Mouse (Mus musculus) left cerebral cortex, postnatal 36 days (tissue): ENCODE measurements around the gene Lats1. TPM values are rescaled to one million over a fixed set of nuclear protein-coding genes. Genes with fewer than 3 reads are reported as not detected.
"Not testable (repeated sequence)": the region's sequence is repeated elsewhere in the genome, so short reads cannot be mapped to it uniquely, and the experiment has no call there.

Experiments
- DNase-seq, 2 experiments: peaks; one replicate each; pipeline ENCODE4 v3.0.0; 2021 to 2022; ENCODE audit warnings: low spot score in 2 of 2, mixed read lengths in 1 of 2
- intact Hi-C: fragments of 180-260 bp; cut with DNase I; formaldehyde crosslinking; loops from one replicate; pipeline ENCODE4 v1.15.1; 2025
- total RNA-seq, 2 experiments: library from RNA; stranded (reverse); gene quantifications; 2 replicates each; pipeline ENCODE4 v1.2.3; 2021

Lats1 gene
- total RNA-seq, 2 experiments from 2014 or later = 30.3 to 34.3 TPM

DNA sequence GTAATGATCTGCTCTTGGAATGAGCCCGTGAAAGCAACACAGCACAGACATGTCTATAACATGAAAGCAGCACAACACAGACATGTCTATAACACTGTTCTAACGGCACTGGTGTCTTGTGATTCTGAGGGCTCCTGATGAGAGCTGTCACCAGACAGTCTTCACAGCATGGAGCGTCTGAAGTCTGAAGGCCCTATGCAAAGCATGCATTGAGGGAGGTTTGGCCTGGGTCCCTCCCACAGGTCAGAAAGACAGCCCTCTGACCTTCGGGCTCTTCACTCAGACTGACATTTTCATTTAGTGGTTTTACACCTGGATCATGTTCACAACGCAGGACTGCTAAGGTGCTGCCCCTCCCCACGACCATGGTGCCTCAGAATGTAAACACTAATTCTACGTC, 34.0 kb downstream of the Lats1 start:
- intact Hi-C loops = no loop called here
- DNase-seq = no peak

DNA sequence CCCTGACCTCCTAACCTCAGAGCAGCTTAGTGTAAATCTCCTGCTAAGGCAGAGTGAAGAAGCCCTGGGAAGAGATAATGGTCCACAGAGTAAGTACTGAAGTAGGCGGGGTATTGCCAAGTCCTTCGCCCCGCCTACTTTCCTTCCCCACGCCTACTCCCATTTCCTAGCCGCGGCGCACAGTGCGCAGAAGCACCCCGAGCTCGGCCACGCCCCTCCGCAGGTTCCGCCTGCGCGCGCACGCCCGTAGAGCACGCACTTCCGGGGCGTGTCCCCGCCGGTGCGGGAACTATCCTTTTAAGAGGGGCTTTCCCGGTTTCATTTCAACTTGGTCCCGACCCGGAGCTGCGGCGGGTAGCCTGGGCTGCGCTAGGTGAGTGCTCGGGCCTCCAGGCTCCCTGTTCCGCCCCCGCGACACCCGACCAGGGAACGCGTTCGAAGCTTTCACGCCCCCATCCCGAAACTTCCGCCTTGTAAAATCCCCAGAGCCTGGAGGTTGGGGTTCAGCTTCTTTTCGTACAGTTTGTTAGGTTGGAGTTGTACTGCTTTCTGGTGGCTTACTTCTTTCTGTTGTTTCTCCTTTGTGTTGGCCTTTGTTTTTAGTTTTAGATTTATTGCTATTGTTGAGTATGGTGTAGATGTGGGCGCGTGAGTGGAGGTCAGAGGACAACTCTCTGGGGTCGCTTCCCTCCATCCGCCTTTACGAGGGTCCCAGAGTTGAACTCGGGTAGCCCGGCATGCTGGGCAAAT, 44.9 kb downstream of the Lats1 start, which contains the start of gene Katna1:
Katna1 (plus strand) TSS at position 250 of the 750 bp plus-strand sequence.
- intact Hi-C loops = loop anchor here (5.0 kb wide), 1 partner anchor 56 kb away; no protein-coding TSS in a partner anchor
- peak; percentile 88 for DNase-seq

DNA sequence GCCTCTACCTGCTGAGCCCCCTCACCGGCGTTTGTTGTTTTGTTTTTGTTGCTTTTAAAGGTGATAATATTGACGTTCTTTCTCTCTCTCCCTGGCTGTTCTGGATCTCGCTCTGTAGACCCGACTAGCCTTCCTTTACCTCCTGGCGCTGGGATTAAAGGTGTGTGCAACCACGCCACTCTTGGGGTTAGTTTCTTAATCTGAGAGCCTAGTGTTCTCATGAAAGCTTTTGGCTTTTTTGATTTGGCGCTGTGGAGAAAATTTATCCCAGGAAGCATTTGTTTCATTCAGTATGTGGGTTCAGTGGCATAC, 45.4 kb downstream of the Lats1 start:
- intact Hi-C loops = loop anchor here (5.0 kb wide), 1 partner anchor 56 kb away; no protein-coding TSS in a partner anchor

DNA sequence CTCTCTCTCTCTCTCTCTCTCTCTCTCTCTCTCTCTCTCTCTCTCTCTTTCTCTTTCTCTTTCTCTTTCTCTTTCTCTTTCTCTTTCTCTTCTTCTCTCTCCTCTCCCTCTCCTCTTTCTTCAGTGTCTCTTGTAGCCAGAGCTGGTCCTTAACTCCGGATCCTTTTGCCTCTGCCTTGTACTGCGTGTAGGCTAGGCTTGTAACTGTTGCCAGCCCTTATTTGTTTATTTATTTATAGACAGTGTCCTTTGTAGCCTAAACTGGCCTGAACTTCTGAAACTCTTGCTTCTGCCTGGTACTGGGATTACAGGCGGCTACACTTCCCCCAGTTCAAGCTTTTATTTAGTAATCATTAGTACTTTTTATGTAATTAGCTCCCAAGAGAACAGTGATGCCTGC, 46.0 kb downstream of the Lats1 start:
- intact Hi-C loops = loop anchor here (5.0 kb wide), 1 partner anchor 55 kb away; no protein-coding TSS in a partner anchor

More for the DNA sequence above, 45.4 kb downstream of the Lats1 start:
- no peak for DNase-seq

DNA sequence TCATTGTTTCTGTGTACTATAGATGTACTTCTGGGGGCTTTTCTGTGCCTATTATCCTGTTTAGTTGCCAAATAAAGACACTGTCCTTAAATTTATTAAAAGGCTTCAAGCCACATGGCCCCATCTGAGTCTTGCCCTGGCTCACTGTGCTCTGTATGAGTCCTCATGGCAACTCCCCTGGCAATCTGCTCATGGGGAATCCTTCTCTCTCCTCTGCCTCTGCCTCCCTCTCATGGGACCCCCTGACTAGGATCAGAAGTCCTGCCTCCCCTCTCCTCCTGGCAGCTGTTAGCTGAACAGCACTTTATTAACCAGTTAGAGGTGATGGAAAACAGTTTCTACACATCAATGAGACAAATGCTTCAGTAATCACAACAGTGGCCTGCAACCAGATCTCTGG, 50.6 kb downstream of the Lats1 start:
- no peak for DNase-seq
- intact Hi-C loops = no loop called here

More for the DNA sequence above, 46.0 kb downstream of the Lats1 start:
- DNase-seq = no peak

DNA sequence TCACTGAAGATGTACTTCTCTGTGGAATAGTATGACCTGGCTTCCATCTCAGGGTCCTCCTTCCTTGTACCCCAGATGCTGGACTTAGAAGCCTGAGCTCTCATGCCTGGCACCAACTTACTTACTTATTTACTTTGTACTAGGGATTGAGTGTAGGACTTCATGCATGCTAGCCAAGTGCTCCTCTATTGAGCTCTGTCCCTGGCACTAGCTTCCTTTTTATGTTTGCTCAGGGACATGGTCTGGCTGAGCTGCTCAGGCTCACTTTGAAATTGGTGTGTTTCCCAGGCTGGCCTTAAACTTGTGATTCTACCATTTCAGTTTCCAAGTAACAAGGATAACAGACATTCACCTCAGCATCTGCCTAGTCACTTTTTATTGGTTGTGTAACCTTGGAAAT, 56.1 kb downstream of the Lats1 start:
- DNase-seq = no peak

DNA sequence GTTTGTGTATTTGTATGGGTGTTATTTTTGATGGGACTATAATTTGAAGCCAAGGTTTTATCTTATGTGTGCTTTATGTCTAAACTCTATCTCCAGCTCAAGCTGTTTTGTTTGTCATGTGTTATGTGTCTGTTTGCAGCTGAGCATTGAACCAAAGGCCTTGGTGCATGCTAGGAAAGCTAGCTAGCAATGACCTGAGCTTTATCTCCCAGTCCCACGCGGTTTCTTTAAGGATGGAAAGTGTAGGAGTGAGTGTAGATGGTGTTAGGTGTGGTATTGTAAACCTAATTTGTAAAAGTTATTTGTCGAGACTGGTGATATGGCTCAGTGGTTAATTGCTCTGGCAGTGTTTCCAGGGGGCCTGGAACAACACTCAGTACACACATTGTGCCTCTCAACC, 56.9 kb downstream of the Lats1 start:
- intact Hi-C loops = no loop called here

More for the DNA sequence above, 56.1 kb downstream of the Lats1 start:
- intact Hi-C loops = no loop called here

DNA sequence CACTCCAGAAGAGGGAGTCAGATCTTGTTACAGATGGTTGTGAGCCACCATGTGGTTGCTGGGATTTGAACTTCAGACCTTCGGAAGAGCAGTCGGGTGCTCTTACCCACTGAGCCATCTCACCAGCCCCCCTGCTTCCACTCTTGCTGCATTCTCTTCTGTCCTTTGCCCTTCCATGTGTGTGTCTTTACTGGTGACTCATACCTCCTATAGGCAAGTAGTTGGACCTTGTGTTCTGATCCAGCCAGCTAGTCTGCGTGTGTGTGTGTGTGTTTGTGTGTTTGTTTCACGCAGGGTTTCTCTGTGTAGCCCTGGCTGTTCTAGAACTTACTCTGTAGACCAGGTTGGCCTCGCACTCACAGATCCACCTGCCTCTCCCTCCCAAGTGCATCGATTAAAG, 64.5 kb downstream of the Lats1 start:
- DNase-seq, intact Hi-C loops: not testable (repeated sequence)

More for the DNA sequence above, 56.9 kb downstream of the Lats1 start:
- DNase-seq = no peak

DNA sequence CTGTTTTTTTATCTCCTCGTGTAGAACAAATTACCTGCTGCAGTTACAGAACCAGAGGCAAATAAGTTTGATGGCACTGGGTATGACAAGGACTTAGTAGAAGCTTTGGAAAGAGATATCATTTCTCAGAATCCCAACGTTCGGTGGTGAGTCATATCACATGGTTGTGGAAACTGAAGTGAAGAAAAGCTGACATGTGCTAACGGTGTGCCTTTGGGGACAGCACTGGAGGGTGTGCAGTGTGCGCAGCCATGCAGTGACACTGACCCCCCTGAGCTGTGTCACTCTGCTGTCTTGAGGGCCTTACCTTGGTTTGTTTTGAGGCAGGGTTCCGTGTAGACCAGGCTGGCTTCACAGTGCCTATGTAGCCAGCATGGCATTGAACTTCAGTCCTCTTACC, 67.7 kb downstream of the Lats1 start:
- intact Hi-C loops = no loop called here

DNA sequence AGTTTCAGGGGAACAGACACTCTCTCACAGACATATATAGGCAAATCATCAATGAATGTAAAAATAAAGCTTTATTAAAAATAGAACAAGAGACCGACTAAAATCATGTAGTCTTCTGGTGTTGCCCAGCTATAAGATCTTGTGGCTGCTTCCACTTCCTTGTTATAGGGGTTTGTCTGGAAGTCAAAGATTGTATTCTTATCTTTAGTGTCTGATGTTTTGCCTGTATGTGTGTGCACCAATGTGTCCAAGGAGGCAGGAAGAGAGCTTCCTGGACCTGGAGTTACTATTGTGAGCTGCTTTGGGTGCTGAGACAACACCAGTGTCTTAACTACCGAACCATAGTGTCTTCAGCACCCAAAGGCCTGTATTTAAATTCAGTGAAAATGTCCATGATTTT, 76.5 kb downstream of the Lats1 start:
- intact Hi-C loops = no loop called here
- no peak for DNase-seq

More for the DNA sequence above, 67.7 kb downstream of the Lats1 start:
- no peak for DNase-seq

Other genes with a start within 250 kb of the Lats1 start
- under 1 TPM; 0.05 to 0.11 TPM for gene Ulbp1, start 207.6 kb upstream of the Lats1 start, total RNA-seq
- 100 to 1,000 TPM; 137 to 167 TPM for gene Lrp11, start 91.4 kb upstream of the Lats1 start, total RNA-seq
- gene Nup43, start 13.7 kb upstream of the Lats1 start, total RNA-seq = 1 to 10 TPM; 4.4 to 4.5 TPM
- gene Pcmt1, start 78 bp upstream of the Lats1 start, total RNA-seq = 100 to 1,000 TPM; 179 to 195 TPM
- gene Katna1, start 44.8 kb downstream of the Lats1 start, total RNA-seq = 10 to 100 TPM; 12.4 to 17.5 TPM
- gene Ginm1, start 111.6 kb downstream of the Lats1 start, total RNA-seq = 10 to 100 TPM; 20.2 to 20.9 TPM
- 10 to 100 TPM; 27.3 to 36.6 TPM for gene Ppil4, start 111.7 kb downstream of the Lats1 start, total RNA-seq
- gene Zc3h12d, start 151.3 kb downstream of the Lats1 start, total RNA-seq = under 1 TPM in 1 of 2 experiments, not detected in 1; 0.12 TPM